Mouse (Mus musculus) embryonic facial prominence, embryonic 12.5 days (tissue): ENCODE data around the gene Dab1. TPM values are rescaled to one million over a fixed set of nuclear protein-coding genes. Genes with fewer than 3 reads are reported as not detected.
A peak's percentile ranks its signal among the peaks of the same experiment; 100 is the strongest.

Source experiments
- ATAC-seq: fragments of 200-750 bp; cut with Nextera tagmentation; 2 replicates; pipeline ENCODE4 v1.8.0; 2017; ENCODE audit not compliant: insufficient number of reproducible peaks, insufficient read depth, low FRiP score, low TSS enrichment
- H3K27ac ChIP-seq: fragments of 300-500 bp; sonication (generic); 2 replicates; pipeline ENCODE4 v1.5.1; 2016; ENCODE audit warnings: mild to moderate bottlenecking
- H3K27me3 ChIP-seq: fragments of 300-500 bp; sonication (generic); 2 replicates; pipeline ENCODE4 v1.6.1; 2016; ENCODE audit warnings: mild to moderate bottlenecking, moderate library complexity
- H3K36me3 ChIP-seq: fragments of 300-500 bp; sonication (generic); 2 replicates; pipeline ENCODE4 v1.6.1; 2016; ENCODE audit warnings: mild to moderate bottlenecking
- H3K4me1 ChIP-seq: fragments of 300-500 bp; sonication (generic); 2 replicates; pipeline ENCODE4 v1.6.1; 2016
- H3K4me2 ChIP-seq: fragments of 300-500 bp; sonication (generic); replicated peaks from 2 replicates; pipeline ENCODE4 v1.6.1; 2016; ENCODE audit warnings: mild to moderate bottlenecking, moderate library complexity
- H3K4me3 ChIP-seq: fragments of 300-500 bp; sonication (generic); 2 replicates; pipeline ENCODE4 v1.5.1; 2016; ENCODE audit warnings: mild to moderate bottlenecking
- H3K9ac ChIP-seq: fragments of 300-500 bp; sonication (generic); 2 replicates; pipeline ENCODE4 v1.6.1; 2016; ENCODE audit warnings: mild to moderate bottlenecking, moderate library complexity
- H3K9me3 ChIP-seq: fragments of 300-500 bp; sonication (generic); 2 replicates; pipeline ENCODE4 v1.6.1; 2016; ENCODE audit warnings: mild to moderate bottlenecking, moderate library complexity
- WGBS: fragments of 180-500 bp; shearing (Covaris S2); methylation state at CpG from one replicate; pipeline ENCODE4 v1.1.7; 2016; 5-methylcytosine and 5-hydroxymethylcytosine counted together
- polyA plus RNA-seq: library from polyadenylated mRNA; unstranded; fragments of >200 nt; fragmentation: Nextera tagmentation; extraction: Ambion mirVana; gene quantifications from 2 replicates; pipeline ENCODE4 v1.2.1, GENCODE M21; 2016

Gene Dab1
- polyA plus RNA-seq, 1 experiment from 2014 or later: 23.7 TPM

DNA sequence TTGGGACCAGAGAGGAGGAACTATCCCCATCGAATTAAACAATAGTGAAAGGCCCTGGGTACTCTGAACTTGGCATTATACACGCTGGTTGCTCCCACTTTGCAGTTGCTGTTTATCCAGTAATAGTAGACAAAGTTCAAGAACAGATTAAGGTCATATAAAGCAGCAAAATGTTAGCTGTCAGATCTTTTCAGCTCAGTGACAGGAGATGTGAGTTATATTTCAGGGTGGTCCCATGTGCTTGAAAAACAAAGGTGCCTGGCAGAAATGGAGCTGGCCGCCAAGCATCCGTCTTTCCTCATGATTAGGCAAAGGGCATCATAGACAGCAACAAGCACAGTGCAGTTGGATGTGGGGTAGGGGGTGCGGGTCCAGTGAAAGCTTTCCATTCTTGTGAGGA, 927.9 kb downstream of the Dab1 start:
- ATAC-seq: no peak
- no peak overlapping the region for H3K27ac ChIP-seq
- no peak overlapping the region for H3K4me2 ChIP-seq
- H3K4me3 ChIP-seq: no peak overlapping the region
- no peak overlapping the region for H3K9ac ChIP-seq
- WGBS: 70% methylated on average over 5 of the region's 5 CpGs
- no peaks in the 10 kb centered on the region for H3K36me3 ChIP-seq
- no peaks in the 10 kb centered on the region for H3K9me3 ChIP-seq
- no peaks in the 10 kb centered on the region for H3K4me1 ChIP-seq
- no peaks in the 10 kb centered on the region for H3K27me3 ChIP-seq

DNA sequence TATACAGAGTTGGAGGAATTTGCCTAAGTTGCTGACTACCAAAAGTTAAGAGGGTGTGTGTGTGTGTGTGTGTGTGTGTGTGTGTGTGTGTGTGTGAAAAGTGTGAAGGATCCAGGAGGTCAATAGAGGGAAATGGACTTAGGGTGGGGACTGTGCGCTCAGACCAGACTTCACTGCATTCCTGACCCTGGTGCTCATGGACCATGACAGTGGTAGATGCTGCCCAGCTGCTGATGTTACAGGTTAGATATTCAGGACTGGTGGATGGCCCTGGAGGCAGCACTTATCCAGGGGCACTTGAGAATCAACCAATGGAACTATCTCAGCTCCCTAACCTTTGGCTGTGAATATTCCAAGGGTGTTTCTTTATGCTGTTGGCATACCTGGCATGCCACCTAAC, 929.1 kb downstream of the Dab1 start:
- Histone ChIP-seq H3K4me1 (no peaks in the 10 kb centered on the region), H3K9ac (no peak overlapping the region), H3K27me3 (no peaks in the 10 kb centered on the region), H3K9me3 (no peaks in the 10 kb centered on the region), H3K4me3 (no peak overlapping the region), H3K27ac (no peak overlapping the region), H3K4me2 (no peak overlapping the region), H3K36me3 (no peaks in the 10 kb centered on the region)
- no peak for ATAC-seq
- 78% methylated on average over 1 of the region's 1 CpGs for WGBS

GRCm38 (mm10) chr4:104550581-104551205, 931.5 kb downstream of the Dab1 start:
- Histone ChIP-seq H3K4me2 (no peak overlapping the region), H3K4me1 (0 out of 2 replicates have a peak, but pooled peaks cover 3% of the 10 kb centered on the region), H3K4me3 (no peak overlapping the region), H3K9me3 (no peaks in the 10 kb centered on the region), H3K27ac (no peak overlapping the region), H3K36me3 (no peaks in the 10 kb centered on the region), H3K27me3 (no peaks in the 10 kb centered on the region), H3K9ac (no peak overlapping the region)
- ATAC-seq: no peak
- WGBS: 54% methylated on average over 4 of the region's 4 CpGs

DNA sequence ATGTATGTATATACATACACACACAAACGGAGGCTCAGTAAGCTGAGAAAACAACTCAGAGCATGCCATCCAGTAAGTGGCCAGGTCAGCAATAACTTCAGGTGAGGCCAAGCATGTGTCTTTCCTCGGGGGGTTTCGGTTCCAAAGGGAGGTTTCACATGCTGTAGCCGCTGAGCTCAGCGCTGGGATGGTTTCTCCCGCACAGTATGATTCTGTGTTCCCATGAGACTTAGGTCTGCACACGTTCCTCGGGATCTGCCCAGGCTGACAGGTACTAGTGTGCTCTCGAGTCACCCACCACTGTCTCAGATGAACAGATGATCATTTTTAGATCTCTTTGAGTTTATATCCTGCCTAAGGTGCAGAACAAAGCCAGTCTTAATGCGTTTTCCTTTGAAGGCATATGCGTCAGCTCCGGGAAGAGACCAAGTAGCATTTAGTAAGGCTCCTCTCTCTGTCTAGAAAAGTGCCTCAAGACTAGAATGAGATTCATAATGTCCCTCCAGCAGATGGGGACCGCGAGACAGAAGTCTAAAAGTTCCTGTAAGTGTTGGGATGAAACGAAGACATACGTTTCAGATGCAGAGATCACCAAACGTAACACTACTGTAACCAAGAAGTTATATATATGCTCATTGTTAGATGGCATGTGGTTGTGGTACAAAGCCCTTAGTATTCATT, 932.4 kb downstream of the Dab1 start:
- Histone ChIP-seq H3K27me3 (no peaks in the 10 kb centered on the region), H3K9me3 (no peaks in the 10 kb centered on the region), H3K4me2 (no peak overlapping the region), H3K9ac (no peak overlapping the region), H3K36me3 (no peaks in the 10 kb centered on the region), H3K4me1 (peaks cover 7% of the 10 kb centered on the region; the same call in 1 of the 2 replicates), H3K27ac (no peak overlapping the region), H3K4me3 (no peak overlapping the region)
- ATAC-seq: no peak
- WGBS: 88% methylated on average over 17 of the region's 17 CpGs

DNA sequence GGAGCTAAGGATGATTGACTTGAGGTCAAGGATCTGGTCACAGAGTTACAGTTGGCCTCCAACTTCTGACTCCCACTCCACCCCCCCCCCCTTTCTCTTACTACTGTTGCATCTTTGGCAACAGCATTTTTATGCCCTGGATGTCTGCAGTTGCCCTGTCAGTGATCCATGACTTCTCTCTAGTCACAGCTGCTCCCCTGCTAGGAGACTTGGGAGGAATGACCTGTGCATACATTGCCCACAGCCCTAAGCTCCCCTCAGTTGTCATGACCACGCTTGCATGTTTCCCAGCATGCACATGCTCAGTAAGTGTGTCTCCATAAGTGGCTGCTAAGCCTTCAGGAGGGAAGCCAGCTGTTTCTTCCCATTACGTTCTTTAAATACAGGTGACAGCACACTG, 936.2 kb downstream of the Dab1 start:
- Histone ChIP-seq H3K27me3 (0 out of 2 replicates have a peak, but pooled peaks cover 3% of the 10 kb centered on the region), H3K9ac (no peak overlapping the region), H3K36me3 (no peaks in the 10 kb centered on the region), H3K4me1 (peaks cover 8% of the 10 kb centered on the region; the same call in 1 of the 2 replicates), H3K27ac (no peak overlapping the region), H3K4me3 (no peak overlapping the region), H3K4me2 (no peak overlapping the region), H3K9me3 (no peaks in the 10 kb centered on the region)
- 0 out of 2 replicates have a peak, but pooled peaks have one; percentile 35 for ATAC-seq
- 32% methylated on average over 2 of the region's 2 CpGs for WGBS

DNA sequence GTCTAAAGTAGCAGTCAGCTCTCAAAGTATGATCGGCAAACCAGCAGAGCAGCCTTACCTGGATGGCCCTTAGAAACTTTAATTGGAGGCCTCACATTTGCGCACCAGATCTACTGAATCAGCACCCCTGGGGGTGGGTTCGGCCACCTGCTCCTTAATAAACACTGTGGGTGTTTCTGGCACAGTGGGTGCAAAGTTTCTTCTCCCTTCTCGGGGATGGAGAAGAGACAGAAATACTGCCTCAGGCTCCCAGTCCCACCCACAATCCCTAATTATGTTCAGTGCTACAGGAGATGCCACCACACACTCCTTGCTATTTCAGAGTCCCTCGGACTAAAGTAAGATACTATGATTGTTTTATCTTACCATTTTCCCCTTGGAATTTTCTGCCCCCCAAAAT, 944.4 kb downstream of the Dab1 start:
- no peak for ATAC-seq
- Histone ChIP-seq H3K27ac (no peak overlapping the region), H3K9me3 (no peaks in the 10 kb centered on the region), H3K4me3 (no peak overlapping the region), H3K9ac (no peak overlapping the region), H3K4me2 (no peak overlapping the region), H3K27me3 (0 out of 2 replicates have a peak, but pooled peaks cover 3% of the 10 kb centered on the region), H3K36me3 (no peaks in the 10 kb centered on the region), H3K4me1 (no peaks in the 10 kb centered on the region)
- 65% methylated on average over 5 of the region's 5 CpGs for WGBS

DNA sequence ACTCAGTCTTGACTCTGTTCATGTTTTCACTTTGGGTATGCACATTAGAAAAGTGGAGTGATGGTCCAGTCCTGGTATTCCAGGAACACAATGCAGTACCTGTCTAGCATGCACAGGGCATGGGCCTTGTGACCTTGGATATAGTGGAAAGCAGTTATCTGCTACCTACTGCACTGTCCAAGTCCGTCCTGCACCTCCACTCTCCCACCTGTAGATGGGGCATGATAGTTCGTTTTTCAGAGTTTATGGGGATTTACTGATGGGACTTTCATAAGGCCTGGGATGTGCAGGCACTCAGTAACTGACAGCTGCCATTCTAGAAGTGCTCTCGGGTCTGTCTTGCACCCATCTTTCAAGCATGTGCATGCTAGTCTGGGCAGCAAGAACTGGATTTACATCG, 951.4 kb downstream of the Dab1 start:
- Histone ChIP-seq H3K4me2 (no peak overlapping the region), H3K9me3 (no peaks in the 10 kb centered on the region), H3K4me3 (no peak overlapping the region), H3K4me1 (no peaks in the 10 kb centered on the region; the same call in 1 of the 2 replicates), H3K27me3 (no peaks in the 10 kb centered on the region), H3K36me3 (no peaks in the 10 kb centered on the region), H3K27ac (no peak overlapping the region), H3K9ac (no peak overlapping the region)
- ATAC-seq: no peak
- 72% methylated on average over 4 of the region's 4 CpGs for WGBS

- H3K36me3 ChIP-seq: no peaks in the 10 kb centered on the region
- no peak overlapping the region for H3K9ac ChIP-seq
- H3K4me1 ChIP-seq: no peaks in the 10 kb centered on the region; the same call in 1 of the 2 replicates
- ATAC-seq: no peak
- H3K27ac ChIP-seq: no peak overlapping the region
- 45% methylated on average over 8 of the region's 8 CpGs for WGBS
- no peak overlapping the region for H3K4me2 ChIP-seq
- H3K27me3 ChIP-seq: no peaks in the 10 kb centered on the region
- no peak overlapping the region for H3K4me3 ChIP-seq
- no peaks in the 10 kb centered on the region for H3K9me3 ChIP-seq
Measured at GRCm38 (mm10) chr4:104572440-104572839, 953.3 kb downstream of the Dab1 start.

DNA sequence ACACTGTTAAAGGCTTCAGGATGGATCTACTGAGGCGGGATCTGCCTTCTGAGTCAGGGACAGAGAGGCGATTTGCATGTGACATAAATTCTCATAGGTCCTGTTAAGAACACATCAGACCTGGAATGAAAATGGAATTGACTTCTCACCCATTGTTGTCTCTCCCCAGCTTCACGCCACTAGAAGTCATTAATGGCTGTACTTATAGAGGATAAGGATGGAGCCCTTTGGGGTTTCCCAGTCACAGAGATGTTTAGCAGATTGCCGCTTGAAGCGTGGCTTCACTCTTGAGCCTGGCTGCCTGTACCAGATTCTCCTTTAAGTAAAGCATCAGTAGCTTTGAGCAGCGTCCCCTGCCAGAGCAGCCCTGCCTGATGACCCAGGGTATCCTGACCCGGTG, 954.3 kb downstream of the Dab1 start:
- 71% methylated on average over 7 of the region's 7 CpGs for WGBS
- H3K4me3 ChIP-seq: no peak overlapping the region
- H3K9ac ChIP-seq: no peak overlapping the region
- no peaks in the 10 kb centered on the region for H3K36me3 ChIP-seq
- no peaks in the 10 kb centered on the region for H3K27me3 ChIP-seq
- H3K4me2 ChIP-seq: no peak overlapping the region
- no peak for ATAC-seq
- H3K9me3 ChIP-seq: no peaks in the 10 kb centered on the region
- no peak overlapping the region for H3K27ac ChIP-seq
- H3K4me1 ChIP-seq: no peaks in the 10 kb centered on the region; the same call in 1 of the 2 replicates

- no peak for ATAC-seq
- H3K36me3 ChIP-seq: no peaks in the 10 kb centered on the region
- WGBS: 53% methylated on average over 3 of the region's 3 CpGs
Measured at GRCm38 (mm10) chr4:104578370-104578769, 959.2 kb downstream of the Dab1 start.

GRCm38 (mm10) chr4:104579946-104580544, 960.9 kb downstream of the Dab1 start:
- Histone ChIP-seq H3K4me2 (no peak overlapping the region), H3K27me3 (no peaks in the 10 kb centered on the region; the same call in 1 of the 2 replicates), H3K9me3 (no peaks in the 10 kb centered on the region), H3K4me3 (no peak overlapping the region), H3K4me1 (peaks cover 12% of the 10 kb centered on the region; the same call in 1 of the 2 replicates), H3K9ac (no peak overlapping the region), H3K27ac (no peak overlapping the region), H3K36me3 (no peaks in the 10 kb centered on the region)
- no peak for ATAC-seq
- 72% methylated on average over 5 of the region's 5 CpGs for WGBS

More at GRCm38 (mm10) chr4:104578370-104578769, 959.2 kb downstream of the Dab1 start:
- no peaks in the 10 kb centered on the region for H3K27me3 ChIP-seq
- H3K4me2 ChIP-seq: no peak overlapping the region
- H3K4me1 ChIP-seq: peaks cover 12% of the 10 kb centered on the region; the same call in 1 of the 2 replicates
- H3K4me3 ChIP-seq: no peak overlapping the region
- H3K9ac ChIP-seq: no peak overlapping the region
- H3K27ac ChIP-seq: no peak overlapping the region
- no peaks in the 10 kb centered on the region for H3K9me3 ChIP-seq

DNA sequence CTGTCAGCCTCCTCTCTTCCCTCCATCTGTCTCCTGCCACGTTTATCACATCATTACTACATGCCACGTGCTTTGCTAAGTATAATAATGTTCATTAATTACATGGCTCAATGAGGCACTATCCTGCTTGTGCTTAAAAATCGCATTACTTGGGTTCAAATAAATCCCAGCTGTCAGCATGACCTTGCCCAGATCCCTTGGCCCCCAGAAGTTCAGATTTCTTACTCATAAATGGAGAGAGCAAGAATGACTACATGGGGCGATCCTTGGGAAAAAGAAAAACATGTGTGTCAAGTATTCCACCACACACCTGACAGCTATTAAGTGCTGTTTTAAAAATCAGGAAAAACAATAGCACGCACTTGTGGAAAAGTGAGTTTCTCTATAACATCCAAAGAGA, 963.6 kb downstream of the Dab1 start:
- ATAC-seq: no peak
- 21% methylated on average over 5 of the region's 5 CpGs for WGBS
- no peaks in the 10 kb centered on the region for H3K36me3 ChIP-seq

More for the DNA sequence above, 963.6 kb downstream of the Dab1 start:
- no peak overlapping the region for H3K4me2 ChIP-seq
- H3K27me3 ChIP-seq: no peaks in the 10 kb centered on the region; the same call in 1 of the 2 replicates
- H3K9me3 ChIP-seq: no peaks in the 10 kb centered on the region
- H3K4me3 ChIP-seq: no peak overlapping the region
- no peak overlapping the region for H3K27ac ChIP-seq
- no peak overlapping the region for H3K9ac ChIP-seq
- peaks cover 12% of the 10 kb centered on the region; the same call in 1 of the 2 replicates for H3K4me1 ChIP-seq
